Mouse (Mus musculus) heart, embryonic 14.5 days (tissue): Measurements from ENCODE around the gene Ube2e3. TPM values are rescaled to one million over a fixed set of nuclear protein-coding genes. Genes with fewer than 3 reads are reported as not detected.

Source experiments
- ATAC-seq: fragments of 200-750 bp; cut with Nextera tagmentation; 2 replicates; pipeline ENCODE4 v1.8.0; 2017; ENCODE audit warnings: low read depth, moderate TSS enrichment; ENCODE audit not compliant: insufficient number of reproducible peaks, insufficient read depth, low FRiP score
- H3K27ac ChIP-seq, 2 experiments: fragments of 200-500 bp in 1 of 2; fragments of 300-500 bp in 1 of 2; sonication (generic) in 1 of 2; replicated peaks in 1 of 2; 2 replicates each; pipeline ENCODE4 v1.5.1; 2012 to 2014; ENCODE audit warnings: low read depth in 2 of 2, low read length in 2 of 2, control low read depth in 1 of 2, mild to moderate bottlenecking in 1 of 2, mixed read lengths in 1 of 2; ENCODE audit not compliant: control insufficient read depth in 1 of 2, insufficient read depth in 1 of 2
- H3K27me3 ChIP-seq: fragments of 300-500 bp; sonication (generic); 2 replicates; pipeline ENCODE4 v1.6.1; 2014; ENCODE audit warnings: mild to moderate bottlenecking, low read length, control low read depth; ENCODE audit not compliant: control insufficient read depth, insufficient read depth
- H3K36me3 ChIP-seq: fragments of 300-500 bp; sonication (generic); 2 replicates; pipeline ENCODE4 v1.6.1; 2014; ENCODE audit warnings: mild to moderate bottlenecking, control low read depth, low read length, mixed read lengths; ENCODE audit not compliant: control insufficient read depth, insufficient read depth
- H3K4me1 ChIP-seq, 2 experiments: fragments of 200-500 bp in 1 of 2; fragments of 300-500 bp in 1 of 2; sonication (generic) in 1 of 2; 2 replicates each; pipeline ENCODE4 v1.6.1; 2012 to 2014; ENCODE audit warnings: low read length in 2 of 2, control low read depth in 1 of 2, mixed read lengths in 1 of 2; ENCODE audit not compliant: control insufficient read depth in 2 of 2, insufficient read depth in 2 of 2
- H3K4me2 ChIP-seq: fragments of 300-500 bp; sonication (generic); 2 replicates; pipeline ENCODE4 v1.6.1; 2014; ENCODE audit warnings: mild to moderate bottlenecking, low read length
- H3K4me3 ChIP-seq, 2 experiments: fragments of 200-500 bp in 1 of 2; fragments of 300-500 bp in 1 of 2; sonication (generic) in 1 of 2; 2 replicates each; pipeline ENCODE4 v1.5.1; 2012 to 2014; ENCODE audit warnings: low read length in 2 of 2, mild to moderate bottlenecking in 2 of 2, control low read depth in 1 of 2, low read depth in 1 of 2, moderate library complexity in 1 of 2; ENCODE audit not compliant: control insufficient read depth in 1 of 2, insufficient read depth in 1 of 2
- H3K9ac ChIP-seq: fragments of 300-500 bp; sonication (generic); 2 replicates; pipeline ENCODE4 v1.6.1; 2014; ENCODE audit warnings: mild to moderate bottlenecking, low read length
- H3K9me3 ChIP-seq: fragments of 300-500 bp; sonication (generic); 2 replicates; pipeline ENCODE4 v1.6.1; 2016; ENCODE audit warnings: low read length, control low read depth; ENCODE audit not compliant: control insufficient read depth
- WGBS: fragments of 180-500 bp; shearing (Covaris S2); extraction: QIAGEN DNeasy Blood & Tissue Kit; methylation state at CpG from one replicate; pipeline ENCODE4 v1.1.7; 2014; 5-methylcytosine and 5-hydroxymethylcytosine counted together
- polyA plus RNA-seq: library from polyadenylated mRNA; unstranded; fragments of >200 nt; fragmentation: Nextera tagmentation; extraction: Ambion mirVana; gene quantifications from 2 replicates; pipeline ENCODE4 v1.2.1, GENCODE M21; 2014

Ube2e3 gene
- polyA plus RNA-seq, 1 experiment from 2014 or later: 136 TPM

GRCm38 (mm10) chr2:78858628-78859027, 9.3 kb upstream of the Ube2e3 start:
- H3K4me2 ChIP-seq: no peak overlapping the region
- no peak overlapping the region for H3K4me3 ChIP-seq
- ATAC-seq: no peak
- H3K27me3 ChIP-seq: no peaks in the 10 kb centered on the region
- H3K36me3 ChIP-seq: no peaks in the 10 kb centered on the region
- WGBS: 77% methylated on average over 6 of the region's 6 CpGs
- peaks cover 2 to 4% of the 10 kb centered on the region in 2 experiments; a peak in 1 of 4 replicates for H3K4me1 ChIP-seq
- H3K27ac ChIP-seq: no peak overlapping the region
- H3K9ac ChIP-seq: no peak overlapping the region
- no peaks in the 10 kb centered on the region for H3K9me3 ChIP-seq

DNA sequence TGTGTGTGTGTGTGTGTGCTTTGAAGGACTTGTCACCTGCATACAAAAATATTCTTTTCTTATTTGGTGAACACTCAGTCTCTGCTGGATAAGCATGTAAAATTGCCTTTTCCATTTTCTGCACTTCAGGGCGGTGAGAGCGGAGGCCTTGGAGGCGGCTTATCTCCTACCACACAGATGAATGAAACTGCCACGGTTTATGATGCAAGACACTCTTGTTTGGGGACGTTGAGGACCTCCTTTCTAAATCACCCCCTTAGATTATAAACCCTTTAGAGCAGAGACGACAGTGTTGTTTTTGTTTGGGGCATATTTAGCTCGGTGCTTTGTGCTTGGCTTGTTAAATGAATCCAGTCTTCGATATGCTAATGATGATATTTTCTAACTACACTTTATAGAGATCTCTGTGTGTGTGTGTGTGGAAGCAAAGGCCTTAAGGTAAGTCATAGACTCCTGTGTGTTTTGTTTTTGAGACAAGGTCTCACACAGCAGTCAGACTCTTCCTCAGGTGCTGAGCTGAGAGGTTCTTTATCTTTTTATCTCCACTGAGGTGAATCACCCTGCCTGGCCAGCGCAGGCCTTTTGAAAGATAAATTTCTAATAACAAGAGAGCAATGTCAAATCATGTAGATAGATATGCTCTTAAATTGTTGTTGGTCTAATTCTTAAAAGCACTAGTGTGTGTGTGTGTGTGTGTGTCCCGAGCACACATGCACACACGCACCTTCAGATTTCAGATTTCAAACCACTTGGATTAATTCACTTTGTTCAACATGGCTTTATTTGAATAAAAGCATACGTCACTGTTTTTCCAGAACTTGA, 8.4 kb upstream of the Ube2e3 start:
- no peak for ATAC-seq
- H3K4me1 ChIP-seq: peaks cover 2 to 4% of the 10 kb centered on the region in 2 experiments; a peak in 1 of 4 replicates
- H3K9me3 ChIP-seq: no peaks in the 10 kb centered on the region
- no peaks in the 10 kb centered on the region for H3K36me3 ChIP-seq
- H3K27ac ChIP-seq: no peak overlapping the region
- no peak overlapping the region for H3K9ac ChIP-seq
- no peak overlapping the region for H3K4me3 ChIP-seq
- no peaks in the 10 kb centered on the region for H3K27me3 ChIP-seq
- WGBS: 68% methylated on average over 12 of the region's 12 CpGs
- H3K4me2 ChIP-seq: no peak overlapping the region

GRCm38 (mm10) chr2:78860088-78860372, 7.9 kb upstream of the Ube2e3 start:
- Histone ChIP-seq H3K9ac (no peak overlapping the region), H3K4me2 (no peak overlapping the region), H3K4me1 (no peaks in the 10 kb centered on the region), H3K9me3 (no peaks in the 10 kb centered on the region), H3K36me3 (no peaks in the 10 kb centered on the region), H3K4me3 (no peak overlapping the region), H3K27ac (no peak overlapping the region), H3K27me3 (no peaks in the 10 kb centered on the region)
- ATAC-seq: no peak
- WGBS: 90% methylated on average over 3 of the region's 3 CpGs

- H3K4me3 ChIP-seq: no peak overlapping the region
- H3K27me3 ChIP-seq: no peaks in the 10 kb centered on the region
- H3K9ac ChIP-seq: no peak overlapping the region
- H3K9me3 ChIP-seq: no peaks in the 10 kb centered on the region
- no peak for ATAC-seq
- 88% methylated on average over 3 of the region's 3 CpGs for WGBS
- H3K27ac ChIP-seq: no peak overlapping the region
- H3K36me3 ChIP-seq: no peaks in the 10 kb centered on the region
- no peak overlapping the region for H3K4me2 ChIP-seq
- H3K4me1 ChIP-seq: peaks cover 0 to 6% of the 10 kb centered on the region in 2 experiments; a peak in 1 of 4 replicates
These were observed 3.8 kb upstream of the Ube2e3 start for GRCm38 (mm10) chr2:78864116-78864515.

- Histone ChIP-seq H3K4me1 (peaks cover 0 to 6% of the 10 kb centered on the region in 2 experiments; a peak in 1 of 4 replicates), H3K9me3 (no peaks in the 10 kb centered on the region), H3K9ac (no peak overlapping the region), H3K27ac (no peak overlapping the region), H3K4me3 (no peak overlapping the region), H3K36me3 (no peaks in the 10 kb centered on the region), H3K27me3 (no peaks in the 10 kb centered on the region), H3K4me2 (no peak overlapping the region)
- whole genome bisulfite sequencing: 49% methylated on average over 5 of the region's 5 CpGs
- no peak for ATAC-seq
These were observed 3.1 kb upstream of the Ube2e3 start for GRCm38 (mm10) chr2:78864866-78865265.

GRCm38 (mm10) chr2:78868511-78868854, 559 bp downstream of the Ube2e3 start:
- H3K9me3 ChIP-seq: no peaks in the 10 kb centered on the region
- H3K4me3 ChIP-seq: peak overlapping the region; percentile 79 to 83
- H3K27ac ChIP-seq: peak overlapping the region; percentile 94 to 99
- no peaks in the 10 kb centered on the region for H3K27me3 ChIP-seq
- peak overlapping the region; percentile 85 for H3K4me2 ChIP-seq
- 0% methylated on average over 17 of the region's 44 CpGs for WGBS
- peaks cover 20% of the 10 kb centered on the region for H3K36me3 ChIP-seq
- H3K4me1 ChIP-seq: peaks cover 2 to 27% of the 10 kb centered on the region in 2 experiments; a peak in 2 of 4 replicates
- peak overlapping the region; percentile 98 for H3K9ac ChIP-seq
- peak; percentile 90 for ATAC-seq

GRCm38 (mm10) chr2:78868951-78869720, 1.2 kb downstream of the Ube2e3 start:
- H3K4me1 ChIP-seq: peaks cover 2 to 31% of the 10 kb centered on the region in 2 experiments; a peak in 3 of 4 replicates
- H3K9me3 ChIP-seq: no peaks in the 10 kb centered on the region
- peak overlapping the region; percentile 69 to 83 for H3K4me3 ChIP-seq
- no peaks in the 10 kb centered on the region for H3K27me3 ChIP-seq
- H3K36me3 ChIP-seq: peaks cover 20% of the 10 kb centered on the region
- peak overlapping the region; percentile 98 for H3K9ac ChIP-seq
- peak overlapping the region; percentile 73 for H3K4me2 ChIP-seq
- ATAC-seq: peak; percentile 90
- 1% methylated on average over 33 of the region's 114 CpGs for WGBS
- peak overlapping the region; percentile 91 to 99 for H3K27ac ChIP-seq
